ENCODE assay signal across 19 mouse cellular contexts in genomic region chr10:77610221-77610961, GRCm38 (mm10). TPM values are rescaled to one million over a fixed set of nuclear protein-coding genes. Genes with fewer than 3 reads are reported as not detected.
DNase-seq lines count a peak whose midpoint lies in the region; ATAC-seq and TF ChIP-seq lines count a peak whose summit lies in the region.
"Had no signal": no experiment of that assay in that cellular context is flagged by ENCODE, and none has a peak within 500 bp of the region (broad histone marks: within the 10 kb centered on the region; RNA-seq: fewer than 3 reads in every experiment).

No protein-coding gene starts in this region.

- H3K27ac ChIP-seq in bone marrow macrophage, adult 2 months (ENCODE audit: insufficient read depth, low read depth, low read length) = 0 out of 2 replicates have a peak overlapping the region, but pooled peaks have one; percentile 8
- peak overlapping the region; percentile 48; the same call in 1 of the 2 replicates for H3K27ac ChIP-seq in liver, embryonic 15.5 days (replicated peaks)
- no peak overlapping the region for H3K27ac ChIP-seq in kidney, embryonic 16.5 days (ENCODE audit: low read length)
- H3K27ac ChIP-seq: forebrain, embryonic 13.5 days; heart, embryonic 15.5 days; hindbrain, embryonic 10.5 days; macrophage; neural tube, embryonic 13.5 days had no signal

- no peaks in the 10 kb centered on the region for H3K27me3 ChIP-seq in liver, embryonic 15.5 days
- H3K27me3 ChIP-seq in kidney, embryonic 16.5 days (ENCODE audit: insufficient read depth, low read length) = no peaks in the 10 kb centered on the region
- H3K27me3 ChIP-seq: CH12.LX; forebrain, embryonic 13.5 days; heart, embryonic 15.5 days; neural tube, embryonic 13.5 days had no signal

- 82% methylated on average over 8 of the region's 8 CpGs for WGBS in liver, embryonic 15.5 days (ENCODE audit: insufficient replicate concordance)
- WGBS in kidney, embryonic 16.5 days = 94% methylated on average over 8 of the region's 8 CpGs

- no peak for TF ChIP-seq CTCF in bone marrow macrophage, adult 2 months (IDR thresholded peaks at IDR 0.05; ENCODE audit: low read depth, low read length)

- peaks cover 32% of the 10 kb centered on the region for H3K4me1 ChIP-seq in bone marrow macrophage, adult 2 months (ENCODE audit: control insufficient read depth, insufficient read depth, low read length)
- peaks cover 54% of the 10 kb centered on the region for H3K4me1 ChIP-seq in liver, embryonic 15.5 days (replicated peaks)
- H3K4me1 ChIP-seq in kidney, embryonic 16.5 days (ENCODE audit: insufficient read depth, low read length) = peaks cover 20% of the 10 kb centered on the region

- no peak for TF ChIP-seq POLR2A in bone marrow macrophage, adult 2 months (IDR thresholded peaks at IDR 0.05; ENCODE audit: borderline replicate concordance, low read depth, low read length)

- no peak overlapping the region for H3K4me2 ChIP-seq in liver, embryonic 15.5 days
- no peak overlapping the region for H3K4me2 ChIP-seq in kidney, embryonic 16.5 days (replicated peaks; ENCODE audit: low read depth, low read length)
- H3K4me2 ChIP-seq: forebrain, embryonic 13.5 days; heart, embryonic 15.5 days; neural tube, embryonic 13.5 days had no signal

- H3K9me3 ChIP-seq in liver, embryonic 15.5 days (replicated peaks) = no peaks in the 10 kb centered on the region
- no peaks in the 10 kb centered on the region for H3K9me3 ChIP-seq in kidney, embryonic 16.5 days (ENCODE audit: low read length)
- H3K9me3 ChIP-seq: forebrain, embryonic 13.5 days; heart, embryonic 15.5 days; hindbrain, embryonic 10.5 days; neural tube, embryonic 13.5 days had no signal

- no peak for ATAC-seq in cerebellum, adult (ENCODE audit: insufficient number of reproducible peaks, low FRiP score, low TSS enrichment)
- ATAC-seq in liver, embryonic 15.5 days (ENCODE audit: insufficient read depth) = no peak
- ATAC-seq in kidney, embryonic 16.5 days (ENCODE audit: low FRiP score, low TSS enrichment) = no peak
- ATAC-seq: forebrain, embryonic 13.5 days had no signal

- peaks cover 70% of the 10 kb centered on the region for H3K36me3 ChIP-seq in liver, embryonic 15.5 days (replicated peaks)
- H3K36me3 ChIP-seq in kidney, embryonic 16.5 days (ENCODE audit: insufficient read depth, low read length) = peaks cover 61% of the 10 kb centered on the region

- DNase-seq in cerebellum, adult 18-20 months = peak; percentile 54 to 60
- peak; percentile 65 for DNase-seq in left cerebral cortex, postnatal 4 days
- DNase-seq in left cerebral cortex, postnatal 14 days (ENCODE audit: low spot score in 2 of 2) = no peak
- no peak for DNase-seq in ovary, postnatal 10 days (ENCODE audit: low spot score)
- DNase-seq: heart, adult 18-20 months; kidney, adult 18-20 months; kidney, postnatal 25 days; lung, adult 2 months; spleen, adult 18-20 months had no signal

- H3K4me3 ChIP-seq in bone marrow macrophage, adult 2 months (ENCODE audit: insufficient read depth, low read length) = no peak overlapping the region
- H3K4me3 ChIP-seq in liver, embryonic 15.5 days (replicated peaks) = no peak overlapping the region
- H3K4me3 ChIP-seq in kidney, embryonic 16.5 days (ENCODE audit: low read length) = no peak overlapping the region
- H3K4me3 ChIP-seq: forebrain, embryonic 13.5 days; heart, embryonic 15.5 days; hindbrain, embryonic 10.5 days; neural tube, embryonic 13.5 days had no signal

- H3K9ac ChIP-seq in liver, embryonic 15.5 days = no peak overlapping the region
- H3K9ac ChIP-seq in kidney, embryonic 16.5 days (replicated peaks; ENCODE audit: low read length) = no peak overlapping the region
- H3K9ac ChIP-seq: forebrain, embryonic 13.5 days; heart, embryonic 15.5 days; neural tube, embryonic 13.5 days had no signal

- intact Hi-C loops in left cerebral cortex, postnatal 4 days (cut with DNase I) = no loop called here
- intact Hi-C loops in left cerebral cortex, postnatal 14 days (cut with DNase I) = no loop called here

RNA-seq across cellular contexts. Expression of gene Gm49325, which starts 4.4 kb away (rescaled TPM):
- 10 to 100 TPM in 1 of 2 experiments, not detected in 1; 21.0 TPM for total RNA-seq in left cerebral cortex, postnatal 4 days (2021)
- total RNA-seq in left cerebral cortex, postnatal 14 days (2021) = 10 to 100 TPM in 1 of 2 experiments, 1 to 10 TPM in 1; 6.7 to 15.7 TPM
- 40.9 and 41.8 TPM in 2 replicates for polyA plus RNA-seq in bone marrow macrophage, adult 2 months (2012; ENCODE audit: insufficient read depth, insufficient read length, missing spikeins)
- polyA plus RNA-seq in liver, embryonic 15.5 days (2015; fragmentation: Nextera tagmentation; extraction: Ambion mirVana) = 0.82 TPM in 1 of 2 replicates, not detected in the other
- 2.2 TPM in 1 of 2 replicates, not detected in the other for polyA plus RNA-seq in kidney, embryonic 16.5 days (2015; fragmentation: Nextera tagmentation; extraction: Ambion mirVana)
- polyA plus RNA-seq: forebrain, embryonic 13.5 days; lung, adult 2 months had no signal

RNA-seq across cellular contexts. Expression of gene Sumo3, which starts 4.5 kb away (rescaled TPM):
- total RNA-seq in left cerebral cortex, postnatal 4 days (2021) = 100 to 1,000 TPM; 175 to 189 TPM
- 100 to 1,000 TPM; 129 to 135 TPM for total RNA-seq in left cerebral cortex, postnatal 14 days (2021)
- polyA plus RNA-seq in bone marrow macrophage, adult 2 months (2012; ENCODE audit: insufficient read depth, insufficient read length, missing spikeins) = 165 and 203 TPM in 2 replicates
- polyA plus RNA-seq in liver, embryonic 15.5 days (2015; fragmentation: Nextera tagmentation; extraction: Ambion mirVana) = 91.2 and 93.4 TPM in 2 replicates
- polyA plus RNA-seq in kidney, embryonic 16.5 days (2015; fragmentation: Nextera tagmentation; extraction: Ambion mirVana) = 365 and 369 TPM in 2 replicates

RNA-seq across cellular contexts. Expression of gene Ube2g2, which starts 11.7 kb away (rescaled TPM):
- 10 to 100 TPM; 45.1 to 47.6 TPM for total RNA-seq in left cerebral cortex, postnatal 4 days (2021)
- 10 to 100 TPM; 36.3 to 41.6 TPM for total RNA-seq in left cerebral cortex, postnatal 14 days (2021)
- polyA plus RNA-seq in bone marrow macrophage, adult 2 months (2012; ENCODE audit: insufficient read depth, insufficient read length, missing spikeins) = 57.9 and 61.2 TPM in 2 replicates
- 47.0 and 58.0 TPM in 2 replicates for polyA plus RNA-seq in liver, embryonic 15.5 days (2015; fragmentation: Nextera tagmentation; extraction: Ambion mirVana)
- 78.8 and 90.2 TPM in 2 replicates for polyA plus RNA-seq in kidney, embryonic 16.5 days (2015; fragmentation: Nextera tagmentation; extraction: Ambion mirVana)

RNA-seq across cellular contexts. Expression of gene Pttg1ip, which starts 28.9 kb away (rescaled TPM):
- 10 to 100 TPM; 54.7 to 62.7 TPM for total RNA-seq in left cerebral cortex, postnatal 4 days (2021)
- 10 to 100 TPM; 74.0 to 75.1 TPM for total RNA-seq in left cerebral cortex, postnatal 14 days (2021)
- 98.5 and 102 TPM in 2 replicates for polyA plus RNA-seq in bone marrow macrophage, adult 2 months (2012; ENCODE audit: insufficient read depth, insufficient read length, missing spikeins)
- polyA plus RNA-seq in liver, embryonic 15.5 days (2015; fragmentation: Nextera tagmentation; extraction: Ambion mirVana) = 79.6 and 89.2 TPM in 2 replicates
- 194 and 206 TPM in 2 replicates for polyA plus RNA-seq in kidney, embryonic 16.5 days (2015; fragmentation: Nextera tagmentation; extraction: Ambion mirVana)

Comparison
In these comparisons a context has a peak if more than half of its experiments do, and no peak if none do; other contexts are left out.
1. DNase-seq: peak in cerebellum, adult 18-20 months (2 of 2) and left cerebral cortex, postnatal 4 days (single experiment); none in left cerebral cortex, postnatal 14 days (0 of 2) and ovary, postnatal 10 days (single experiment).
2. RNA of gene Gm49325, which starts 4.4 kb away (polyA plus RNA-seq): 40.9 to 41.8 TPM in bone marrow macrophage, adult 2 months; 2.2 TPM in kidney, embryonic 16.5 days and 0.82 TPM in liver, embryonic 15.5 days; every median in the first group is over 10 times any median in the second.